Mouse (Mus musculus) CH12.LX (cell line): ENCODE data around the gene Ctps. TPM values are rescaled to one million over a fixed set of nuclear protein-coding genes. Genes with fewer than 3 reads are reported as not detected.

Experiments used
- DNase-seq: peaks from one replicate; pipeline ENCODE4 v3.0.0-alpha.2; 2013; ENCODE audit errors: extremely low read depth
- H3K27ac ChIP-seq: 2 replicates; pipeline ENCODE4 v1.5.1; 2012; ENCODE audit warnings: low read depth, mild to moderate bottlenecking, control low read depth, moderate library complexity; ENCODE audit not compliant: insufficient read depth
- H3K27me3 ChIP-seq: replicated peaks from 2 replicates; pipeline ENCODE3; 2012; ENCODE audit warnings: inconsistent platforms
- H3K36me3 ChIP-seq, 2 experiments: replicated peaks in 1 of 2; 2 replicates each; pipeline versions ENCODE3 to v1.6.1; 2012; ENCODE audit warnings: inconsistent platforms in 1 of 2, low read length in 1 of 2, mild to moderate bottlenecking in 1 of 2, mixed read lengths in 1 of 2, moderate library complexity in 1 of 2; ENCODE audit not compliant: control insufficient read depth in 1 of 2, insufficient read depth in 1 of 2
- H3K4me1 ChIP-seq, 2 experiments: 2 replicates each; pipeline ENCODE4 v1.6.1; 2012; ENCODE audit warnings: inconsistent platforms in 1 of 2, moderate library complexity in 1 of 2; ENCODE audit not compliant: insufficient read depth in 2 of 2, control insufficient read depth in 1 of 2
- H3K4me2 ChIP-seq: 2 replicates; pipeline ENCODE4 v1.6.1; 2012; ENCODE audit warnings: low read depth, mild to moderate bottlenecking, control low read depth; ENCODE audit not compliant: poor library complexity, insufficient read depth, severe bottlenecking
- H3K4me3 ChIP-seq, 3 experiments: fragments of 150-350 bp in 1 of 3; sonication (generic) in 1 of 3; replicated peaks in 1 of 3; 2 replicates each; pipeline versions ENCODE3 to v1.5.1; 2011 to 2012; ENCODE audit warnings: low read depth in 2 of 3, low read length in 2 of 3, mild to moderate bottlenecking in 2 of 3, moderate library complexity in 2 of 3, control low read depth in 1 of 3, improper control_type of control experiment in 1 of 3, inconsistent platforms in 1 of 3, mixed read lengths in 1 of 3; ENCODE audit not compliant: poor library complexity in 1 of 3
- H3K79me2 ChIP-seq: replicated peaks from 2 replicates; pipeline ENCODE4 v1.6.1; 2012; ENCODE audit warnings: mild to moderate bottlenecking, moderate library complexity; ENCODE audit not compliant: control insufficient read depth, poor library complexity, insufficient read depth, severe bottlenecking; ENCODE audit errors: extremely low read depth
- H3K9ac ChIP-seq: 2 replicates; pipeline ENCODE4 v1.6.1; 2012; ENCODE audit warnings: low read depth, mild to moderate bottlenecking, control low read depth, moderate library complexity; ENCODE audit not compliant: insufficient read depth
- H3K9me3 ChIP-seq: replicated peaks from 2 replicates; pipeline ENCODE3; 2012; ENCODE audit warnings: low read length, inconsistent platforms, mixed read lengths
- BHLHE40 ChIP-seq: IDR thresholded peaks from 2 replicates; pipeline ENCODE4 v1.6.1; 2011; ENCODE audit warnings: mild to moderate bottlenecking, low read depth, low read length, improper control_type of control experiment
- E2F4 ChIP-seq: IDR thresholded peaks from 2 replicates; pipeline ENCODE4 v1.6.1; 2011; ENCODE audit warnings: low read depth, low read length, improper control_type of control experiment; ENCODE audit not compliant: insufficient replicate concordance
- ELF1 ChIP-seq: IDR thresholded peaks from 2 replicates; pipeline ENCODE4 v1.6.1; 2014; ENCODE audit warnings: low read depth, mild to moderate bottlenecking, inconsistent platforms, low read length, improper control_type of control experiment
- EP300 ChIP-seq: IDR thresholded peaks from 2 replicates; pipeline ENCODE4 v1.6.1; 2011; ENCODE audit warnings: low read length, improper control_type of control experiment
- GABPA ChIP-seq: IDR thresholded peaks from 2 replicates; pipeline ENCODE4 v1.6.1; 2012; ENCODE audit warnings: low read depth, low read length, improper control_type of control experiment, inconsistent platforms; ENCODE audit not compliant: insufficient replicate concordance
- HCFC1 ChIP-seq: IDR thresholded peaks from 2 replicates; pipeline ENCODE4 v1.6.1; 2012; ENCODE audit warnings: low read depth, mild to moderate bottlenecking, inconsistent platforms, low read length, improper control_type of control experiment
- IRF4 ChIP-seq: IDR thresholded peaks from 2 replicates; pipeline ENCODE4 v1.6.1; 2014; ENCODE audit warnings: low read depth, mild to moderate bottlenecking, inconsistent platforms, low read length, improper control_type of control experiment
- JUN ChIP-seq: IDR thresholded peaks from 2 replicates; pipeline ENCODE4 v1.6.1; 2011; ENCODE audit warnings: low read depth, mild to moderate bottlenecking, low read length, improper control_type of control experiment, moderate library complexity; ENCODE audit not compliant: insufficient read depth
- KAT2A ChIP-seq: IDR thresholded peaks from 2 replicates; pipeline ENCODE4 v1.6.1; 2012; ENCODE audit warnings: low read length, improper control_type of control experiment, inconsistent platforms; ENCODE audit not compliant: insufficient replicate concordance
- MAX ChIP-seq: IDR thresholded peaks from 2 replicates; pipeline ENCODE4 v1.6.1; 2011; ENCODE audit warnings: low read length, improper control_type of control experiment
- MAZ ChIP-seq: IDR thresholded peaks from 2 replicates; pipeline ENCODE4 v1.6.1; 2012; ENCODE audit warnings: low read depth, mild to moderate bottlenecking, inconsistent platforms, low read length, improper control_type of control experiment, moderate library complexity
- MYC ChIP-seq: IDR thresholded peaks from 2 replicates; pipeline ENCODE4 v1.6.1; 2011; ENCODE audit warnings: low read depth, mild to moderate bottlenecking, improper control_type of control experiment, low read length
- NELFE ChIP-seq: IDR thresholded peaks from 2 replicates; pipeline ENCODE4 v1.6.1; 2011; ENCODE audit warnings: low read depth, low read length, improper control_type of control experiment
- PAX5 ChIP-seq: IDR thresholded peaks from 2 replicates; pipeline ENCODE4 v1.6.1; 2012; ENCODE audit warnings: low read length, inconsistent platforms, mixed read lengths
- POLR2A ChIP-seq: IDR thresholded peaks from 2 replicates; pipeline ENCODE4 v1.6.1; 2011; ENCODE audit warnings: low read depth, mild to moderate bottlenecking, improper control_type of control experiment, low read length
- RCOR1 ChIP-seq: conservative IDR thresholded peaks from 2 replicates; pipeline ENCODE4 v1.6.1; 2012; ENCODE audit warnings: low read depth, mild to moderate bottlenecking, inconsistent platforms, low read length, improper control_type of control experiment
- SMC3 ChIP-seq: IDR thresholded peaks from 2 replicates; pipeline ENCODE4 v1.6.1; 2011; ENCODE audit warnings: low read depth, low read length, improper control_type of control experiment
- USF1 ChIP-seq: IDR thresholded peaks from 2 replicates; pipeline ENCODE4 v1.6.1; 2014; ENCODE audit warnings: low read depth, mild to moderate bottlenecking, inconsistent platforms, low read length, improper control_type of control experiment
- ZKSCAN1 ChIP-seq: IDR thresholded peaks from 2 replicates; pipeline ENCODE4 v1.6.1; 2012; ENCODE audit warnings: low read depth, inconsistent platforms, low read length, improper control_type of control experiment, borderline replicate concordance
- ZNF384 ChIP-seq: IDR thresholded peaks from 2 replicates; pipeline ENCODE4 v1.6.1; 2012; ENCODE audit warnings: low read depth, low read length, improper control_type of control experiment, inconsistent platforms
- dilution Hi-C: fragments of 300-500 bp; cut with MboI; formaldehyde crosslinking; loops from 2 replicates; pipeline ENCODE4 v1.14.3; 2020; ENCODE audit warnings: low sequenced_read_pairs; ENCODE audit not compliant: extremely low pct_unique_long_range_greater_than_20kb, extremely low pct_ligation_motif_present
- in situ Hi-C: fragments of 300-500 bp; cut with MboI; formaldehyde crosslinking; loops from 3 replicates; pipeline ENCODE4 v1.14.3; 2019; ENCODE audit warnings: low sequenced_read_pairs, low pct_ligation_motif_present, low pct_unique_long_range_greater_than_20kb, mixed read lengths
- polyA plus RNA-seq: library from polyadenylated mRNA; unstranded; fragments of >175 nt; gene quantifications from 2 replicates; pipeline ENCODE4 v1.2.1, GENCODE M21; 2012; ENCODE audit warnings: low read depth; ENCODE audit not compliant: insufficient read length
- total RNA-seq, 2 experiments: library from RNA; depleted of rRNA; stranded (reverse); fragments of 300-350 nt in 1 of 2; fragments of >200 nt in 1 of 2; gene quantifications; 2 replicates each; pipeline ENCODE4 v1.2.3; 2012 to 2014

Ctps gene
- total and polyA plus RNA-seq, 3 experiments: 93.2 to 179 (median 140) TPM

DNA sequence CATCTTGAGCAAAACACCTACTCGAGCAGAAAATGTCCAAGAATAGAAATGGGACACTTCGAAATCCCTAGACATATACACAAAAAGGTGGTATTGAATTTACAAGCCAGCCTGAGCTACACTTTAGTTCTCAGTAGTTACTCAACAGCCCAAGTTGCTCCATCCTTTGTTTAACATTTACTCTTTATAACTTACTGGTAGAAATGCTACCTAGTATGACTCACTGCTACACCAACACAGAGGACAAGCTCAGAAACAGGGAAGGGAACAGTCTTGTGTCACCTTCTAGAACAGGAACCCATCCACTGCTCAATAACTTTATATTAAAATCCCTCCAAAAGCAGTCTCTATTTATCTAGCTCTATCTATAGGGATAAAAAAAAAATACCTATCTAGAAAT lies 4.3 kb downstream of the Ctps start:
- no peak for DNase-seq
- TF ChIP-seq EP300 (no peak), JUN (no peak), ZNF384 (no peak), RCOR1 (no peak), E2F4 (no peak), GABPA (no peak), SMC3 (no peak), NELFE (no peak), BHLHE40 (no peak), MYC (no peak), IRF4 (no peak), USF1 (no peak), MAZ (no peak), HCFC1 (no peak)
- H3K27ac ChIP-seq: no peak overlapping the region
- in situ Hi-C loops (no loop called here), dilution Hi-C loops (no loop called here)
- no peak overlapping the region for H3K9ac ChIP-seq
- peaks cover 30 to 52% of the 10 kb centered on the region in 2 experiments for H3K36me3 ChIP-seq
- no peak overlapping the region for H3K4me3 ChIP-seq
- H3K9me3 ChIP-seq: no peaks in the 10 kb centered on the region
- peaks cover 1% of the 10 kb centered on the region for H3K27me3 ChIP-seq
- H3K4me1 ChIP-seq: peaks cover 0 to 43% of the 10 kb centered on the region in 2 experiments; a peak in 2 of 4 replicates
- H3K79me2 ChIP-seq: peaks cover 39% of the 10 kb centered on the region
- no peak overlapping the region for H3K4me2 ChIP-seq

DNA sequence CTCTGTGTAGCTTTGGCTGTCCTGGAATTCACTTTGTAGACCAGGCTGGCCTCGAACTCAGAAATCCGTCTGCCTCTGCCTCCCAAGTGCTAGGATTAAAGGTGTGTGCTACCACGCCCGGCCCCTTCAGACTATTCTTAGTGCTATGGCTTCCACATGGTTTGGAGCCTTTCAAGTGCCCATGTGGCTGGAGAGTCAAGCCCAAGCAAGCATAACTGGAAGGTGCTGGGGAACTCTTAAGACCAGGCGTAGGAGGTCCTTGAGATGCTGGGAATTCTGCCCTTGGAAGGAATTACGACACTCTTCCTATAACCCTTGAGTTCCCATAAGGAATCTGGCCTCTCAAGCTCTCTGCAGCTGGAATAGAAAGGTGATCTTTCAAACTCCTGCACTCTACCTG lies 13.5 kb downstream of the Ctps start:
- in situ Hi-C loops: no loop called here
- no peak overlapping the region for H3K4me2 ChIP-seq
- H3K4me1 ChIP-seq: no peaks in the 10 kb centered on the region
- no peak overlapping the region for H3K4me3 ChIP-seq
- TF ChIP-seq ZNF384 (no peak), BHLHE40 (no peak), NELFE (no peak), ZKSCAN1 (no peak), POLR2A (no peak), HCFC1 (no peak), PAX5 (no peak), JUN (no peak), ELF1 (no peak), RCOR1 (no peak), KAT2A (no peak), MAX (no peak)
- TF ChIP-seq, all 38 proteins: peak for 0
- no peaks in the 10 kb centered on the region for H3K9me3 ChIP-seq
- dilution Hi-C loops: no loop called here
- no peak overlapping the region for H3K27ac ChIP-seq
- H3K79me2 ChIP-seq: no peaks in the 10 kb centered on the region
- no peak overlapping the region for H3K9ac ChIP-seq
- peaks cover 52 to 94% of the 10 kb centered on the region in 2 experiments for H3K36me3 ChIP-seq
- H3K27me3 ChIP-seq: no peaks in the 10 kb centered on the region
- no peak for DNase-seq
